Mouse (Mus musculus): ENCODE results near the gene Wdr35. TPM values are rescaled to one million over a fixed set of nuclear protein-coding genes. Genes with fewer than 3 reads are reported as not detected.

The Wdr35 gene
- polyA plus RNA-seq, 1 experiment from 2014 or later = 28.0 TPM

DNA sequence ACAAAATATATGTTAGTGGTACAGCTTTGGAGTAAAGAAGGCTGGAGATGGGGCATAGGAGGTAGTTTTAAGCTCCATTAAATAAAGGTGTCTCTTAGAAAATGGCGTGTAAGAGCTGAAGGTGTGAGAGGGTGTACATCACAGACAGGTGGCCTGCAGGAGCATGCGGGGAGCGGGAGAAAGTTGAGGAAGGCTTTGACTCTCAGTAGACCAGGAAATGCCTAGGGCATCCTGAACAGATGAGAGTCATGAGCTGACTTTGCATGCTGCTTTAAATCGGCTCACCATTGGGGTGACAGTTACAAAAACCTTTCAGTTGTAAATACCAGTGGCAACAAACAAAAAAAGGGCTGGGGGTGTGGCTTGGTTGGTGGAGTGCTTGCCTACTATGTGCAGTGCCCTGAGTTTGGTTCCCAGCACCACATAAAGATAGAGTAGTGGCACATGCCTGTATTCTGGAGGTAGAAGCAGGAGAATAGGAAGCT lies 32.5 kb upstream of the Wdr35 start:
- Histone ChIP-seq H3K4me1 (replicated peaks; ENCODE audit: control insufficient read depth, insufficient read depth, low read length) (no peaks in the 10 kb centered on the region), H3K9ac (ENCODE audit: low read length) (no peak overlapping the region), H3K27ac (ENCODE audit: low read depth, low read length) (no peak overlapping the region), H3K4me3 (ENCODE audit: low read depth, low read length) (no peak overlapping the region), H3K9me3 (ENCODE audit: control insufficient read depth, low read length) (no peaks in the 10 kb centered on the region), H3K36me3 (ENCODE audit: control insufficient read depth, insufficient read depth, low read length) (peaks cover 4% of the 10 kb centered on the region), H3K4me2 (ENCODE audit: low read depth, low read length, severe bottlenecking) (no peak overlapping the region), H3K27me3 (ENCODE audit: control insufficient read depth, insufficient read depth, low read length) (no peaks in the 10 kb centered on the region)
- DNase-seq (ENCODE audit: low spot score) = no peak
- no peak for ATAC-seq (replicated peaks; ENCODE audit: low FRiP score)
- 77% methylated on average over 4 of the region's 4 CpGs for WGBS

GRCm38 (mm10) chr12:8941699-8942392 lies 31.8 kb upstream of the Wdr35 start:
- Histone ChIP-seq H3K27ac (ENCODE audit: low read depth, low read length) (no peak overlapping the region), H3K4me3 (ENCODE audit: low read depth, low read length) (no peak overlapping the region), H3K9ac (ENCODE audit: low read length) (no peak overlapping the region), H3K4me2 (ENCODE audit: low read depth, low read length, severe bottlenecking) (no peak overlapping the region), H3K36me3 (ENCODE audit: control insufficient read depth, insufficient read depth, low read length) (no peaks in the 10 kb centered on the region; the same call in 1 of the 2 replicates), H3K4me1 (replicated peaks; ENCODE audit: control insufficient read depth, insufficient read depth, low read length) (no peaks in the 10 kb centered on the region), H3K27me3 (ENCODE audit: control insufficient read depth, insufficient read depth, low read length) (no peaks in the 10 kb centered on the region), H3K9me3 (ENCODE audit: control insufficient read depth, low read length) (no peaks in the 10 kb centered on the region)
- ATAC-seq (replicated peaks; ENCODE audit: low FRiP score) (no peak), DNase-seq (ENCODE audit: low spot score) (no peak)
- 71% methylated on average over 4 of the region's 4 CpGs for WGBS

DNA sequence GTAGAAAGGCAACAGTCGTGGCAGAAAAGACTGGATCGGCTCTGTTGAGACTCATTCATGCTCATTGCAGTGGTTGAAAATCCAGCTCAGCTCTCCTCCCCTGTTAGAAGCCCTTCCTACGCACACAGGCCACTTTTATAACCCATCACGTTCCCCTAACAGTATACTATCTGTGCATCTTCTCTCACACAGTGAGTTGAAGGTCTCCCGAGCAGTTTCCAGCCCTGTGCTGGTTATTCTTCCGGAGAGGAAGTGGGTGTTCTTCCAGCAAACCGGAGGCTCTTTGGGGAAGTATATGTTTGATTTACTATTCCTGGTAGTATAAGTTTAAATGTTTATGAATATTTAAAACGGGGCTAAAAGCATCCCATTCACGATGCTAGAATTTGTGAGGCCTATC lies 26.5 kb upstream of the Wdr35 start:
- no peak for ATAC-seq (replicated peaks; ENCODE audit: low FRiP score)
- Histone ChIP-seq H3K27me3 (ENCODE audit: control insufficient read depth, insufficient read depth, low read length) (no peaks in the 10 kb centered on the region), H3K9ac (ENCODE audit: low read length) (peak overlapping the region; percentile 56), H3K4me1 (replicated peaks; ENCODE audit: control insufficient read depth, insufficient read depth, low read length) (0 out of 2 replicates have a peak, but pooled peaks cover 3% of the 10 kb centered on the region), H3K9me3 (ENCODE audit: control insufficient read depth, low read length) (no peaks in the 10 kb centered on the region), H3K4me3 (ENCODE audit: low read depth, low read length) (no peak overlapping the region), H3K4me2 (ENCODE audit: low read depth, low read length, severe bottlenecking) (no peak overlapping the region), H3K27ac (ENCODE audit: low read depth, low read length) (no peak overlapping the region), H3K36me3 (ENCODE audit: control insufficient read depth, insufficient read depth, low read length) (no peaks in the 10 kb centered on the region)
- DNase-seq (ENCODE audit: low spot score) = no peak
- WGBS = 71% methylated on average over 9 of the region's 9 CpGs

GRCm38 (mm10) chr12:8947714-8948464 lies 25.8 kb upstream of the Wdr35 start, which contains the start of gene Matn3:
Gene Matn3, plus strand, starts transcription at chr12:8947929.
- ATAC-seq (replicated peaks; ENCODE audit: low FRiP score) = peak; percentile 83
- Histone ChIP-seq H3K27ac (ENCODE audit: low read depth, low read length) (no peak within 1 kb of the TSS), H3K9me3 (ENCODE audit: control insufficient read depth, low read length) (no peaks in the 10 kb centered on the region), H3K9ac (ENCODE audit: low read length) (peak within 1 kb of the TSS; percentile 56), H3K4me1 (replicated peaks; ENCODE audit: control insufficient read depth, insufficient read depth, low read length) (0 out of 2 replicates have a peak, but pooled peaks cover 3% of the 10 kb centered on the region), H3K4me3 (ENCODE audit: low read depth, low read length) (peak within 1 kb of the TSS; percentile 43), H3K27me3 (ENCODE audit: control insufficient read depth, insufficient read depth, low read length) (no peaks in the 10 kb centered on the region), H3K4me2 (ENCODE audit: low read depth, low read length, severe bottlenecking) (peak within 1 kb of the TSS; percentile 78), H3K36me3 (ENCODE audit: control insufficient read depth, insufficient read depth, low read length) (no peaks in the 10 kb centered on the region)
- 1% methylated on average over 42 of the region's 42 CpGs for WGBS
- peak; percentile 84 for DNase-seq (ENCODE audit: low spot score)

GRCm38 (mm10) chr12:8953136-8953535 lies 20.6 kb upstream of the Wdr35 start:
- H3K27ac ChIP-seq (ENCODE audit: low read depth, low read length) = no peak overlapping the region
- no peaks in the 10 kb centered on the region for H3K36me3 ChIP-seq (ENCODE audit: control insufficient read depth, insufficient read depth, low read length)
- H3K4me2 ChIP-seq (ENCODE audit: low read depth, low read length, severe bottlenecking) = no peak overlapping the region
- no peak for DNase-seq (ENCODE audit: low spot score)
- H3K9me3 ChIP-seq (ENCODE audit: control insufficient read depth, low read length) = no peaks in the 10 kb centered on the region
- no peaks in the 10 kb centered on the region for H3K27me3 ChIP-seq (ENCODE audit: control insufficient read depth, insufficient read depth, low read length)
- no peak overlapping the region for H3K9ac ChIP-seq (ENCODE audit: low read length)
- ATAC-seq (replicated peaks; ENCODE audit: low FRiP score) = no peak
- H3K4me1 ChIP-seq (replicated peaks; ENCODE audit: control insufficient read depth, insufficient read depth, low read length) = no peaks in the 10 kb centered on the region
- 42% methylated on average over 10 of the region's 10 CpGs for WGBS
- H3K4me3 ChIP-seq (ENCODE audit: low read depth, low read length) = no peak overlapping the region

DNA sequence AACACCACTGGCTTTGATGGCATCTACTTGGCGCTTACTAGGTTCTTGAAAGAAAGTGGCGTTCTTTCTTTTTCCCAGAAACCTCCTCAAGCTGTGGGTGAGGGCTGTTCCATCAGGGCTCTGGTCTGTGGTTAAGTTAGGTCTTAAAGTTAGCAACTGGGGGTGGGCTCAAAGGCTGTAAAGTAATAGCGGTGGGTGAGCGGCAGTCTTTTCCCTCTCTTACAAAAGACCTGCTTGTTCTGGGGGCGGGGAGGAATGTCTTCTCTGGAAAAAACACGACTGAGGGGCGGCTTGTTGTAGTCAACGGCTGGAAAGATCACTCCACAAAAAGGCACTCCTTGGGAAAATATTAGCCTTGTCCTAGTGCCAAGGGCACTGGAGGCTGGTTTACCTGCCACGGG lies 19.5 kb upstream of the Wdr35 start:
- DNase-seq (ENCODE audit: low spot score) = no peak
- WGBS = 50% methylated on average over 9 of the region's 9 CpGs
- H3K4me1 ChIP-seq (replicated peaks; ENCODE audit: control insufficient read depth, insufficient read depth, low read length) = no peaks in the 10 kb centered on the region

GRCm38 (mm10) chr12:8961607-8962316 lies 11.9 kb upstream of the Wdr35 start:
- DNase-seq (ENCODE audit: low spot score) = no peak
- Histone ChIP-seq H3K4me2 (ENCODE audit: low read depth, low read length, severe bottlenecking) (no peak overlapping the region), H3K9me3 (ENCODE audit: control insufficient read depth, low read length) (no peaks in the 10 kb centered on the region), H3K4me1 (replicated peaks; ENCODE audit: control insufficient read depth, insufficient read depth, low read length) (no peaks in the 10 kb centered on the region), H3K4me3 (ENCODE audit: low read depth, low read length) (no peak overlapping the region), H3K27me3 (ENCODE audit: control insufficient read depth, insufficient read depth, low read length) (no peaks in the 10 kb centered on the region), H3K36me3 (ENCODE audit: control insufficient read depth, insufficient read depth, low read length) (no peaks in the 10 kb centered on the region), H3K27ac (ENCODE audit: low read depth, low read length) (no peak overlapping the region), H3K9ac (ENCODE audit: low read length) (no peak overlapping the region)
- no peak for ATAC-seq (replicated peaks; ENCODE audit: low FRiP score)
- WGBS = 50% methylated on average over 9 of the region's 9 CpGs

More for the DNA sequence above, 19.5 kb upstream of the Wdr35 start:
- Histone ChIP-seq H3K4me2 (ENCODE audit: low read depth, low read length, severe bottlenecking) (no peak overlapping the region), H3K9ac (ENCODE audit: low read length) (no peak overlapping the region), H3K4me3 (ENCODE audit: low read depth, low read length) (no peak overlapping the region), H3K36me3 (ENCODE audit: control insufficient read depth, insufficient read depth, low read length) (no peaks in the 10 kb centered on the region), H3K27me3 (ENCODE audit: control insufficient read depth, insufficient read depth, low read length) (no peaks in the 10 kb centered on the region), H3K27ac (ENCODE audit: low read depth, low read length) (no peak overlapping the region), H3K9me3 (ENCODE audit: control insufficient read depth, low read length) (no peaks in the 10 kb centered on the region)
- ATAC-seq (replicated peaks; ENCODE audit: low FRiP score) = no peak

GRCm38 (mm10) chr12:8969828-8970227 lies 3.9 kb upstream of the Wdr35 start:
- Histone ChIP-seq H3K4me3 (ENCODE audit: low read depth, low read length) (no peak overlapping the region), H3K36me3 (ENCODE audit: control insufficient read depth, insufficient read depth, low read length) (no peaks in the 10 kb centered on the region), H3K9me3 (ENCODE audit: control insufficient read depth, low read length) (no peaks in the 10 kb centered on the region), H3K27ac (ENCODE audit: low read depth, low read length) (no peak overlapping the region), H3K4me2 (ENCODE audit: low read depth, low read length, severe bottlenecking) (no peak overlapping the region), H3K27me3 (ENCODE audit: control insufficient read depth, insufficient read depth, low read length) (no peaks in the 10 kb centered on the region; the same call in 1 of the 2 replicates), H3K4me1 (replicated peaks; ENCODE audit: control insufficient read depth, insufficient read depth, low read length) (peaks cover 4% of the 10 kb centered on the region; the same call in 1 of the 2 replicates), H3K9ac (ENCODE audit: low read length) (no peak overlapping the region)
- DNase-seq (ENCODE audit: low spot score) (peak; percentile 57), ATAC-seq (replicated peaks; ENCODE audit: low FRiP score) (no peak)
- WGBS = 48% methylated on average over 9 of the region's 9 CpGs
